Mouse (Mus musculus) bone marrow macrophage, adult 2 months (primary cell): ENCODE data around the gene E130114P18Rik.

Experiments used
- CTCF ChIP-seq: IDR thresholded peaks from 2 replicates; pipeline ENCODE4 v1.5.1; 2012; ENCODE audit warnings: low read depth, mild to moderate bottlenecking, low read length, moderate library complexity
- POLR2A ChIP-seq: IDR thresholded peaks from 2 replicates; pipeline ENCODE4 v1.6.1; 2012; ENCODE audit warnings: mild to moderate bottlenecking, low read depth, low read length, borderline replicate concordance

DNA sequence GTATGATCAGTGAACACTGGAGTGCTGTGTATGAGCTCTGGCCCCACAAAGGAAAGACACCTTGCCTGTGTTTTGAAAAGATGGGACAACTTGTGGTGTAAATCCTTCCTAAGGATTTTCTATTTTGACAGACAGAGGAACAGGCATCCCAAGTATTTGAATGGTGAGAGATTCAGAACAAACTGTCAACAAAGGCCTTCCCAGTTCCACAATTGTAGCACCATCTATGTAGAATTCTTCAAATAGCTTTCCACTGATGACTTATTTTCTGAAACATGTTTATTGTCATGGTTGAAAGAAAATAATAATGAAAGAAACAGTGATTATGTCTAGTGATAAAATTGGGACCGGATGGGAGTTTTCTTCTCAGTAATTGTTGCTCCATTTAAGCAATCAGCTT is 39.9 kb upstream of the E130114P18Rik start:
- no peak for TF ChIP-seq CTCF
- no peak for TF ChIP-seq POLR2A
